Mouse (Mus musculus) liver, adult 2 months (tissue): ENCODE results near the gene Twnk.

ENCODE experiments used
- CTCF ChIP-seq: fragments of 200-500 bp; IDR thresholded peaks from 2 replicates; pipeline ENCODE4 v1.5.1; 2011; ENCODE audit warnings: low read depth, low read length, control low read depth
- POLR2A ChIP-seq: fragments of 200-500 bp; IDR thresholded peaks from 2 replicates; pipeline ENCODE4 v1.6.1; 2011; ENCODE audit warnings: low read length, control low read depth; ENCODE audit not compliant: insufficient read depth; ENCODE audit errors: extremely low read depth

DNA sequence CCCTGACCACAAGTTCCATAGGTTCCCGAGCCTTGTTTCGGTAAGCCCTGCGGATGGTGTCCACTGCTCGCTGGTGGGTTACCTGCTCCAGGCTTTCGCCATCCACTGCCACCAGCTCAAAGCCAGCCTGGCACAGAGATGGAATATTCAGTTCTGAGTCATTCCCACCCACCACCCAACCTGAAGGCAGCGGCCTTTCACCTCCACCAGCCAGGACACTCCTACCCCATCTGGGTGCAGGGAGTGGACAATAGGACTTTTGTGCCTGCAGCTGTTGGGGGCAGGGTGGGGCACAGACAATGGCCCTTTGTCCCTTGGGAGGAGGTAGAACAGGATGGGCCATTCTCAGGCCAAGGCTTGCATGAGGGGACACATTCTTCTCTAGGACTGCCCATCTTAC, 22.4 kb downstream of the Twnk start:
- no peak for TF ChIP-seq POLR2A
- no peak for TF ChIP-seq CTCF
